Mouse (Mus musculus): ENCODE data around the gene Wrnip1. TPM values are rescaled to one million over a fixed set of nuclear protein-coding genes. Genes with fewer than 3 reads are reported as not detected.
"Not testable (repeated sequence)": the region's sequence is repeated elsewhere in the genome, so short reads cannot be mapped to it uniquely, and the experiment has no call there.

Gene Wrnip1
- total RNA-seq, 2 experiments from 2014 or later = 22.5 to 27.8 TPM

GRCm38 (mm10) chr13:32849531-32850123 is 47.8 kb downstream of the Wrnip1 start:
- no peak for DNase-seq
- intact Hi-C loops (cut with DNase I) = no loop called here

GRCm38 (mm10) chr13:32850156-32850555 is 48.3 kb downstream of the Wrnip1 start:
- DNase-seq = no peak

GRCm38 (mm10) chr13:32850668-32851404 is 49.0 kb downstream of the Wrnip1 start, which contains the start of gene Serpinb1a:
TSS of gene Serpinb1a (minus strand) at chr13:32851185.
- intact Hi-C loops (cut with DNase I) = no loop called here
- peak; percentile 70 to 74 for DNase-seq

More at GRCm38 (mm10) chr13:32850156-32850555, 48.3 kb downstream of the Wrnip1 start:
- intact Hi-C loops (cut with DNase I) = no loop called here

- intact Hi-C loops (cut with DNase I) = no loop called here
- peak; percentile 43 to 53 for DNase-seq
These were observed 50.1 kb downstream of the Wrnip1 start for GRCm38 (mm10) chr13:32851967-32852366.

- DNase-seq = no peak
- intact Hi-C loops (cut with DNase I) = no loop called here
These were observed 50.7 kb downstream of the Wrnip1 start for GRCm38 (mm10) chr13:32852539-32852938.

GRCm38 (mm10) chr13:32853073-32853472 is 51.2 kb downstream of the Wrnip1 start:
- DNase-seq = no peak
- intact Hi-C loops (cut with DNase I) = no loop called here

GRCm38 (mm10) chr13:32860821-32861220 is 59.0 kb downstream of the Wrnip1 start:
- intact Hi-C loops (cut with DNase I) = no loop called here
- DNase-seq = no peak

GRCm38 (mm10) chr13:32863456-32863855 is 61.6 kb downstream of the Wrnip1 start:
- intact Hi-C loops (cut with DNase I) = no loop called here
- DNase-seq = no peak

GRCm38 (mm10) chr13:32864529-32864928 is 62.7 kb downstream of the Wrnip1 start:
- DNase-seq; intact Hi-C loops (cut with DNase I): not testable (repeated sequence)

GRCm38 (mm10) chr13:32865591-32865990 is 63.8 kb downstream of the Wrnip1 start:
- no peak for DNase-seq
- intact Hi-C loops (cut with DNase I) = no loop called here

- intact Hi-C loops (cut with DNase I) = no loop called here
- DNase-seq = peak; percentile 66 to 71
These were observed 64.6 kb downstream of the Wrnip1 start for GRCm38 (mm10) chr13:32866484-32866883.

- DNase-seq = no peak
- intact Hi-C loops (cut with DNase I) = no loop called here
These were observed 65.2 kb downstream of the Wrnip1 start for GRCm38 (mm10) chr13:32867030-32867429.

- DNase-seq; intact Hi-C loops (cut with DNase I): not testable (repeated sequence)
These were observed 66.4 kb downstream of the Wrnip1 start for GRCm38 (mm10) chr13:32868233-32868632.

- intact Hi-C loops (cut with DNase I) = no loop called here
- no peak for DNase-seq
These were observed 67.0 kb downstream of the Wrnip1 start for GRCm38 (mm10) chr13:32868843-32869242.

Other genes with a start within 250 kb of the Wrnip1 start
- 100 to 1,000 TPM; 289 to 330 TPM for gene Mylk4, start 18.1 kb upstream of the Wrnip1 start, total RNA-seq (2021)
- gene D930007J09Rik, start 811 bp downstream of the Wrnip1 start, total RNA-seq (2021) = not detected
- 1 to 10 TPM; 6.5 to 7.4 TPM for gene Serpinb1a, start 49.1 kb downstream of the Wrnip1 start, total RNA-seq (2021)
- 1 to 10 TPM; 2.1 to 2.6 TPM for gene Serpinb1c, start 96.2 kb downstream of the Wrnip1 start, total RNA-seq (2021)
- gene Serpinb6b, start 163.2 kb downstream of the Wrnip1 start, total RNA-seq (2021) = 10 to 100 TPM; 38.5 to 49.1 TPM
- 10 to 100 TPM in 1 of 2 experiments, 1 to 10 TPM in 1; 10.0 to 10.7 TPM for gene Serpinb9, start 201.2 kb downstream of the Wrnip1 start, total RNA-seq (2021)
- gene Serpinb9b, start 225.4 kb downstream of the Wrnip1 start, total RNA-seq (2021) = under 1 TPM; 0.16 to 0.44 TPM